Mouse (Mus musculus): Measurements from ENCODE around the gene Irf3.

DNA sequence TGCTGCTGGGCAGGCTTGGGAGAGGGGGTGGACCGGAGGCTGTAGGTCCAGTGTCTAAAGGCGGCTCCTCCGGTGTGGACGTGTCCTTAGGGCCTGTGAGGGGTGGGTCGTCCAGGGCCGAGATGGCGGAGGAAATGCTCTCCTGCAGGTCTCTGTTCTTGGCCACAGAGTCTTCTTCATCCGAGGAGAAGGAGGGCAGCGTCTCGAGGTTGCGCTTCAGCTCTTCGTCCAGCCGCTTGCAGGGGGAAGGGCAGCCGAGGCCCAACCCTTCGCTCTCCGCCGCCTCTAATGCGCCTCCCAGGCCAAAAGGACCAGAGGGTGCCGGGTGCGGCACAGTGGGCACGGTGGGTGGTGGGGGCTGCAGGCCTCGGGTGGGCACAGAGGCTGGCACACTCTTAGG, 48.3 kb downstream of the Irf3 start:
- no peak for TF ChIP-seq CTCF (IDR thresholded peaks at IDR 0.05)
- no peak for TF ChIP-seq EP300 (IDR thresholded peaks at IDR 0.05)

Data from lung, postnatal 0 days (tissue).